Mouse (Mus musculus): ENCODE measurements around the gene Angel2. TPM values are rescaled to one million over a fixed set of nuclear protein-coding genes. Genes with fewer than 3 reads are reported as not detected.

Angel2 gene
- total RNA-seq (2023), result 10 to 100 TPM; 80.8 to 93.1 TPM

DNA sequence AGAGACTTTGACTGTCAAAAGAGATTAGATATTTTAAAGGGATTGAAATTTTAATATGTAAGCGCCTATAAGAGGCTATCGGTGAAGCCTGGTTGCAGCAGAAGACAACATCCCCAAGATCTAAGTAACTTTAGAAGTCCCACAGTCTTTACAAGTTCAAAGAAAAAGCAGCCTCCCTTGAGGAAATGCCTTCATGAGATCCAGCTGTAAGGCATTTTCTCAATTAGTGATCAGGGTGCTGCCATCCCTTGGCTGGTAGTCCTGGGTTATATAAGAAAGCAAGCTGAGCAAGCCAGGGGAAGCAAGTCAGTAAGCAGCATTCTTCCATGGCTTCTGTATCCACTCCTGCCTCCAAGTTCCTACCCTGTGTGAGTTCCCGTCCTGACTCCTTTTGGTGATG, at the start of gene Angel2:
Gene Angel2 (plus strand): TSS at position 301 of the 400 bp plus-strand sequence.

DNA sequence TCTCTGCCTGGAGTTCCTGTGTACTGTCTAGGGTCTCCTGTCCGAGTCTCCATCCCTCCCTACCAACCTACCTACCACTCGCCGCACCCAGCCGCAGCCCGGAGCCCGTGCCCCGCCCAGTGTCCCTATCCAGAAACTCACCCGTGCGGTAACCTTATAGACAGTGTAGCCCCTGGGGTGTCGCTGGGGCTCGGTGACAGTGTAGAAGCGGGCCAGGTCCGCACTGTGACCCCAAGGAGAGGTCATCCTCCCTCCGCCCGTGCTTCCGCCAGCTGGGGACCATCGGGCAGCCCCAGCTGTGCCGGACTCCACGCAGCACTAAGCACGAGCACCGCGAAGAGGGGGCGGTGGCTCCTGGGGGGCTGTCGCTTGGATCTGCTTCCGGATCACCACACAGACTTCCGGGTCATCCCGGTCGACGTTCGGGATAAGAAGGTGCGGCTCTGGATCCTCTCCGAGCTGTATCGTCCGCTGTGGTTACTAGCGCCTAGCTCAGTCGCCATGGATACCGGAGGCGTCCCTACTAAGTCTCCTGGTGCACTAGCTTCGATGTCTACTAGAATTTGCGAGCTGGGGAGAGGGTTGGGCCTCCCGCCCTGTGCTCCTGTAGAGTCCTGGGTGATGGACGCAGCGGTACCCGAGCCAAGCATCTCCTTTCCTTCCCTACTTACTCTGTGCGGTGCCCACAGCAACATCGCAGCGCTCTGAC, 13.3 kb upstream of the Angel2 start, which contains the start of gene Rps6kc1:
Gene Rps6kc1 (minus strand): TSS at position 356 of the 709 bp plus-strand sequence.

DNA sequence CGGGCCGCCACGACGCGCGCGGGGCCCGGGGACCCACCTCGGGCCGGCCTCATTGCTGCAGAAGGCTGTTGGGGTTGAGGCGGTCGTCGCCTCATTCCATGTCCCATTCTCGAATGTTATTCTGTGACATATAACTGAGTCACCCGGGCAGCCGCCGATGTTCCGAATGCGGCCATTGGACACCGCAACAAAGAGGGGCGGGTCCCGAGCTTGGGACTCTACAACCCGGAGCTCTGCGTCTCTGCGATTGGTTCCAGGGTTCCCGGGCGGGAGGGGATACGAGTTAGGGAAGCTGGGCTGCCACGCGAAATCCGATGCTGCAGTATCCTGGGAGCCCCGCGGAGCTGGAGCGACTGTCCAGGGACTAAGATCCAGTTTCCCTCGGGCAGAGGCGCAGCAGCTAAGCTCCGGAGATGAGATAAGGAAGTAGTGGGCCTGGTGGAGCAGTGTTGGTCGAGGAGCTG, 54.2 kb downstream of the Angel2 start, which contains the start of gene Vash2:
Gene Vash2 (minus strand): TSS at position 197 of the 464 bp plus-strand sequence.

Other genes starting within 250 kb of the Angel2 start
- 10 to 100 TPM; 10.2 to 13.6 TPM for gene Rps6kc1, start 13.3 kb upstream of the Angel2 start, total RNA-seq (2023)
- gene Vash2, start 54.2 kb downstream of the Angel2 start, total RNA-seq (2023), result under 1 TPM; 0.68 to 0.84 TPM
- 10 to 100 TPM; 17.8 to 18.6 TPM for gene Flvcr1, start 101.0 kb downstream of the Angel2 start, total RNA-seq (2023)
- not detected for gene Spata45, start 111.5 kb downstream of the Angel2 start, total RNA-seq (2023)
- 10 to 100 TPM; 10.1 to 19.4 TPM for gene Tatdn3, start 137.8 kb downstream of the Angel2 start, total RNA-seq (2023)
- 1 to 10 TPM; 2.2 to 2.4 TPM for gene Nsl1, start 137.9 kb downstream of the Angel2 start, total RNA-seq (2023)
- 1 to 10 TPM in 1 of 2 experiments, not detected in 1; 1.5 TPM for gene Batf3, start 172.7 kb downstream of the Angel2 start, total RNA-seq (2023)
- gene Fam71a, start 239.7 kb downstream of the Angel2 start, total RNA-seq (2023), result not detected

Measured in B cell, adult 67 days (primary cell).